Mouse (Mus musculus) liver, postnatal 0 days (tissue): ENCODE results near the gene Vars.

Experiments used
- CTCF ChIP-seq: sonication (generic); IDR thresholded peaks from 2 replicates; pipeline ENCODE4 v1.5.1; 2016; ENCODE audit warnings: antibody characterized with exemption, low read depth
- EP300 ChIP-seq: IDR thresholded peaks from 2 replicates; pipeline ENCODE4 v1.6.1; 2016; ENCODE audit warnings: antibody characterized with exemption, low read depth, mild to moderate bottlenecking

DNA sequence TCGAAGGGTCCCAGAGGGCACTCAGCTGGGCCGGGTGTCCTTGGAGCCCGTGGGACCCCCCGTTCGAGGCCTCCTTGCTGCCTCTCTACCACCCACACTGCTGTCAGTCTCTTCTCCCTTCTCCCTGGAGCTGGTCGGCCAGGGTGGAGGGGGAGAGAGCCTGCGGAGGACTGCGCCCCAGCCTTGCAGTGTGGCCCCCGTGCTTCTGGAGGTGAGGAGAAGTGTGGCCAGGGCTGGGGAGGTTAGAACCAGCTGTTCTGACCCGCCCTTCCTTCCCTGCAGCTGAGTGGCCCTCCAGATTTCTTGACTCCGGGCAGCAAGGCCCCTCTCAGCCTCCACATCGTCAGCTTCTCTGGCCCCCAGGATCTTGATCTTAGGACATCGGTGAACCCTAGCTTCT is 23.5 kb downstream of the Vars start:
- TF ChIP-seq CTCF (no peak), EP300 (no peak)
